Mouse (Mus musculus): ENCODE measurements around the gene Nectin4. TPM values are rescaled to one million over a fixed set of nuclear protein-coding genes. Genes with fewer than 3 reads are reported as not detected.

Gene Nectin4
- total RNA-seq, 1 experiment from 2014 or later: 0.11 TPM

GRCm38 (mm10) chr1:171360253-171360652 lies 9.6 kb upstream of the Nectin4 start:
- peak; percentile 59 for DNase-seq

GRCm38 (mm10) chr1:171360656-171361055 lies 9.2 kb upstream of the Nectin4 start, which contains the start of gene Klhdc9:
Gene Klhdc9, minus strand, starts transcription at chr1:171360798.
- peak; percentile 97 for DNase-seq

GRCm38 (mm10) chr1:171361106-171362103 lies 8.5 kb upstream of the Nectin4 start:
- peak; percentile 82 for DNase-seq

- DNase-seq: no peak
Measured at GRCm38 (mm10) chr1:171365934-171366333, 4.0 kb upstream of the Nectin4 start.

- DNase-seq: no peak
Measured at GRCm38 (mm10) chr1:171372880-171373279, 3.0 kb downstream of the Nectin4 start.

- no peak for DNase-seq
Measured at GRCm38 (mm10) chr1:171373946-171374345, 4.0 kb downstream of the Nectin4 start.

GRCm38 (mm10) chr1:171375646-171376097 lies 5.8 kb downstream of the Nectin4 start:
- DNase-seq: peak; percentile 12

GRCm38 (mm10) chr1:171378298-171378697 lies 8.4 kb downstream of the Nectin4 start:
- no peak for DNase-seq

GRCm38 (mm10) chr1:171379935-171380599 lies 10.2 kb downstream of the Nectin4 start:
- peak; percentile 90 for DNase-seq

GRCm38 (mm10) chr1:171382096-171382620 lies 12.3 kb downstream of the Nectin4 start:
- no peak for DNase-seq

GRCm38 (mm10) chr1:171384361-171384760 lies 14.5 kb downstream of the Nectin4 start:
- no peak for DNase-seq

GRCm38 (mm10) chr1:171385171-171385570 lies 15.3 kb downstream of the Nectin4 start:
- no peak for DNase-seq

GRCm38 (mm10) chr1:171387099-171387498 lies 17.2 kb downstream of the Nectin4 start:
- DNase-seq: no peak

GRCm38 (mm10) chr1:171388376-171389102 lies 18.6 kb downstream of the Nectin4 start, which contains the start of gene Arhgap30:
Gene Arhgap30, plus strand, starts transcription at chr1:171388954.
- DNase-seq: peak; percentile 53

GRCm38 (mm10) chr1:171390101-171390500 lies 20.2 kb downstream of the Nectin4 start:
- DNase-seq: peak; percentile 33

- DNase-seq: no peak
Measured at GRCm38 (mm10) chr1:171401821-171402220, 31.9 kb downstream of the Nectin4 start.

- no peak for DNase-seq
Measured at GRCm38 (mm10) chr1:171402991-171403390, 33.1 kb downstream of the Nectin4 start.

GRCm38 (mm10) chr1:171407263-171407662 lies 37.4 kb downstream of the Nectin4 start:
- DNase-seq: no peak

- DNase-seq: no peak
Measured at GRCm38 (mm10) chr1:171410231-171410630, 40.3 kb downstream of the Nectin4 start.

- peak; percentile 97 for DNase-seq
Measured at GRCm38 (mm10) chr1:171410947-171411484, 41.1 kb downstream of the Nectin4 start, which contains the start of gene Usf1. Gene Usf1, plus strand, starts transcription at chr1:171411313.

- no peak for DNase-seq
Measured at GRCm38 (mm10) chr1:171411492-171411941, 41.6 kb downstream of the Nectin4 start.

Measured in adrenal gland, postnatal 14 days (tissue).